Mouse (Mus musculus) cerebellum, postnatal 14 days (tissue): ENCODE measurements at regions not wholly inside any gene's neighbourhood (a gene's known extent, or its start where the extent isn't known, plus 50 kb on each side); places are given as distances from the start of the nearest gene placed in this dataset.
A peak's percentile ranks its signal among the peaks of the same experiment; 100 is the strongest.
"Not testable (repeated sequence)": the region's sequence is repeated elsewhere in the genome, so short reads cannot be mapped to it uniquely, and the experiment has no call there.

Experiments
- DNase-seq, 2 experiments: peaks; one replicate each; pipeline ENCODE4 v3.0.0; 2021; ENCODE audit warnings: mixed read lengths in 2 of 2

DNA sequence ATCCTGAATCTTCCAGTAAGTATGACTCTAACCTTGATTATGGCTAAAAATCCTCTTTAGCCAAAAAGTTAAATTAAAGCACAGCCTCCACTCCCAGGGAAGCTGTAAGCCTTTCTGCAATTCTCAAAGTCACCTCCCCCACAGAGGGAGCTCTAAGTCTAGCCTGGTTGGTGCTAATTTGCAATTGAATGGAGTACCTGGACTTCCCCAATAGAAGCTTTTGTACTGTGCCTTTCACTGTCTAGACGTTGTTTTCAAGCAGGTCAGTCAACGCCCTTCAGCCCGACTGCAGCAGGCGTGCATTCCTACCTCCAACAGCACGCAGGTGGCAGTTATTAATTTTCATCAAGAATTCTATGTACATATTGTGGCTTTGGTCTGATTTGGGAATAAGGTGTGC lies 87.2 kb downstream of the Catsperg2 start:
- not testable (repeated sequence) for DNase-seq

DNA sequence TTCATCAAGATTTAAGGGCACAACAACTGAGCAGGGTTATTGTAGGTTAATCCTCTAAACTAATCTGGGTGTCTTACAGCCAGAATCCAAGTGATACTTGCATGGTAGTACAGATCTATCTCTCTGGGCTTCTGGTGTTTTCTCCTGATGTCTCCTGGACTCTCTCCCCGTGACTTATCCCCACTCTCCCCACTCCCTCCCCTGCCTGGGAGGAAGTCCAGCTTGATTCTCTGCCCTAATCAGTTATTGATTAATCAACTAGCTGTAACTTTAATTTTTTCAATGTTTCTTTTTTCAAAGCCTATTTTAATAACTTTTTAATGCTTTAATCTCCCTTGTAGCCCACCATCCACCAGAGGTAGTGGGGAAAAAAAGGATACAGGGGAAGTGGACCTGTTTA lies 83.9 kb upstream of the Sipa1l3 start:
- no peak for DNase-seq

DNA sequence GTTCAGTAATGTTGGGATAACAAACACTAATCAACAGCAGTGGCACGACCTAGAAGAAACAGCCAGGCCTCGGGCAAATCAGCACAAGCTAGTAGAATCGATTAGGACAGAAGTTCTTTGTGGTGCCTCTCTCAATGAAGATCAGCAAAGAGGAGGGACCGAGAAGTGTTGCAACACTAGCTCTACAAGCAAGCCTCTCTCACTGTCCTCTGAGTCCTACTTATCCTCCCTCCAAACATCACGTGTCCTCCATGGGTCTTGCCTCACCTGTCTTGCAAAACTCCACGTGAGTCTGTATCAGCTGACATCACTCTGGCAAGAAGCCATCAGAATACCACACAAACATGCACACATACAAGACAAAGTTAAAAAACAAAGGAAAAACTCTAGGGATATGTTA lies 82.9 kb upstream of the Sipa1l3 start:
- no peak for DNase-seq

DNA sequence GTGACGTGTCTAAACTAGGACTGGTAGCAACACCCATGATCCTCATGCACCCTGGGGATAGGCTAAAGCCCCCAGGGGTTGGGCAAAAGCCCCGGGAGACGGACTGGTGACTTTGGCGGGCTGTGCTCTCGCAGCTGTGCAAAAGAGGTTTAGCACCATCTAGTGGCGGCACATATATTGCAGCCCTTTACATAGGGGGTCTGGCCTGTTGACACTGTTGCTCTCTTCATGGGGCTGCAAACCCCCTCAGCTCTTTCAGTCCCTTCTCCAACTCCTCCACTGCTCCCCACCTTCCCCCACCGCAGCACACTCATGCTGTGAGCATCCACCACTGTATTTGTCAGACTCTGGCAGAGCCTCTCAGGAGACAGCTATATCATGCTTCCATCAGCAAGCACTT lies 78.8 kb upstream of the Sipa1l3 start:
- DNase-seq = peak; percentile 71 to 81

DNA sequence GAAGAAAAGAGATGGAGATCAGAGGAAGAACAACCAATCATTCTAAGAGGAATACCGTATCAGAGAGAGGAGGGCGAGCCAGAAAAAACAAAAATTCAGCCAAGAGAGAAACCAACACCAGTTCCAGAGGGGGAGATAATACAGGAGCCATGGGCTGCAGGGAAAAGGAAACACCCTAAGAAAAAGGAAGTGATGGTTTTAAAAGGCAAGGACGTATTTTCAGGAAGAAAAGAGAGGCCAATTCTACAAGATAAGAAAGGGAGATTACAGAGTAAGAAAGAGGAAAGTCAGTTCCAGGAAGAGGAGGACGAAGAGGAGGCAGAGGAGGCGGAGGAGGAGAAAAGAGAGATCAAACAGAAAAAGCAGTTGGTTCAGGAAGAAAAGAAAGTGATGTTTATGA lies 59.7 kb upstream of the Sipa1l3 start:
- DNase-seq = no peak

DNA sequence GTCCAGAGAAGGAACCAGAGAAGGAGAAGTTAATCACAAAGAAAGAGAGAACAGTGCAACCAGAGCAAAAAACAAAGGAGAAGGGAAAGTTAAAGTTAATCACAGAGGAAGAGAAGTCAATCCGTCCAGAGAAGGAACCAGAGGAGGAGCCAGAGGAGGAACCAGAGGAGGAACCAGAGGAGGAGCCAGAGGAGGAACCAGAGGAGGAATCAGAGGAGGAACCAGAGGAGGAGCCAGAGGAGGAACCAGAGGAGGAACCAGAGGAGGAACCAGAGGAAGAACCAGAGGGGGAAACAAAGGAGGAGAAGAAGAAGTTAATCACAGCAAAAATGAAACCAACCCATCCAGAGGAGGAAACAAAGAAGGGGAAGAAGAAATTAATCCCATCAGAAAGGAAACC lies 57.2 kb upstream of the Sipa1l3 start:
- no peak for DNase-seq
